Mouse (Mus musculus): ENCODE measurements at regions not wholly inside any gene's neighbourhood (a gene's known extent, or its start where the extent isn't known, plus 50 kb on each side); places are given as distances from the start of the nearest gene placed in this dataset.

DNA sequence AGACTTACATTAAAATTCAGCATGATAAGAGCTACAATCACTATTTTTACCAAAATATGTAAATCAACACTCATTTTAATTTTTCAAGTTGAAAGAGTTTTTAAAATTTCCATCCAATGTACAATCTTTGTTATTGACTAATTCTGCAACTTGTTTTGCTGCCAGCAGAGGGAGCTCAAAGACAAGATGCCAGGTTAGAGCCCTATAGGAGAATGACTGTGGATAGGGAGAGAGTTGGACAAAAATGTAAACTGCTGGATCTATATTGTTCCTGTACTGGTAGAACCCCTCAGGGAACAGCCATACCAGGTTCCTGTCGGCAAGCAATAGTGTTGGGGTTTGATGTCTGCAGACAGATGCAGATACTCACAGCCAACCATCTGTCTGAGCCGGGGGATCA is 288.8 kb upstream of the 4930550L24Rik start:
- peak; percentile 7 for DNase-seq (ENCODE audit: extremely low spot score)

All from embryo, embryonic 9.5 days (tissue).